Mouse (Mus musculus) urinary bladder, adult 18-20 months (tissue): Measurements from ENCODE around the gene Fancd2.

ENCODE experiments used
- DNase-seq, 2 experiments: peaks; one replicate each; pipeline ENCODE4 v3.0.0; 2022; ENCODE audit warnings: low spot score in 2 of 2, mixed read lengths in 2 of 2

The Fancd2 gene

DNA sequence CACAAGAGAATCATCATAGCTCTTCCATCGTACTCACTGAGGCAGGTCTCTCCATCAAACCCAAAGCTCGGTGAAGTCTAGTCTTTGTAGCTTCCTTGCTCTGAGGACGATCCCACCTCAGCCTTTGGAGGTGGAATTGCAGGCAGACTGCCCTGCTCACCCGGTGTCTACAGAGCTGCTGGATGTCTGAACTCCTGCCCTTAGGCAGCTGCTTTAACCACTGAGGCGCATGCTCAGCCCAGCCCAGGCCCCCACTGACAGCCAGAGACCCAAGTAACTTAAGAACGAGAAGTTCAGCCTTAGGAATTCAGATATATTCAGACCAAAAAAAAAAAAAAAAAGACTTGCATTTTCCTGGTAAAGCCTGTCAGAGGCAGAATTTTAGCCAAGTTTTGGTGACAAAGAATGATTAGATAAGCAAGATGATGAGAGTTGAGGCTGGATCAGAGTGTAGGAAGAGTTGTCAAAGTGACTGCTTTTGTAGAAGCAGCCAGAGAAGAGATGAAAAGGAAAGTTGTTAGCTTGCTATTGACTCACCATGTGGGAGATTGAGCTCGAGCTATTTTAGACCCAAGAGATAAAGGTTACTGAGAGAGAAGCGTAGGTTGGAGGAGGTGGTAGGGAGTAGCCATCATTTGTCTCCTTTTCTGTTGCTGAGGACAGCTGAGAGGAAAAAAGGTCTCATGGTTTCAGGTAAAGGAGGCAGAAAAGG is 80.9 kb downstream of the Fancd2 start:
- DNase-seq: no peak

GRCm38 (mm10) chr6:113614152-113614551 is 82.7 kb downstream of the Fancd2 start:
- no peak for DNase-seq

DNA sequence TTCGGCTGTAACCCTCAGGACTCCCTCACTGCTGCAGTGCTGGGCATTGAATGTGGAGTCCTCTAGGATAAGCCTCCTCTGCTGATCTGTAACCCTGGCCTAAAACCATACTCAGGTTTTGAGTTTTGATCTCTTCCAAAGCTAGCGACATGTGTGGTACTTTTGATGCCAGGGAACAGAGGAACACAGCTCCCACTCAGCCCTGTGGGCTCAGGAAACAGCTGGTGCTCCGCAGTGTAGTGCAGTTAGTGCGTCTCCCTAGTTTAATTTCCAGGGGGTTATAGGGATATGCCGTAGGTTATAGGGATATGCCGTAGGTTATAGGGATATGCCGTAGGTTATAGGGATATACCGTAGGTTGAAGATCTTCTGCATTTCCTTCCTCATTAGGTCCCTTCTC is 83.5 kb downstream of the Fancd2 start:
- DNase-seq: no peak

GRCm38 (mm10) chr6:113615489-113615888 is 84.0 kb downstream of the Fancd2 start:
- no peak for DNase-seq

DNA sequence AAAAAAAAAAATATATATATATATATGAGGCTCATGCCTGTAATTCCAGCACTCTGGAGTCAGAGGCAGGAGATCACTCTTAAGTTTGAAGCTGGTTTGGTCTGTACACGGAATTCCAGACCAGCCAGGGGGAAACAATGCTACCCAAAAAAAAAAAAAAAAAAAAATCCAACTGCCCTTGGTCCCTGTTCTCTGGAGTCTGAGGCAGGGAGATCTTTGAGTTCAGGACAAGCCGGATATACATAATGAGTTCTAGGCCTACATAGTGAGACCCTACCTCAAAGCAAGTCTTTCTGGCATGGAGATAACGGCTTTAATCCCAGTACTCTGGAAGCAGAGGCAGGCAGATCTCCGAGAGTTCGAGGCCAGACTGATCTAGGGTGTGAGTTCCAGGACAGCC is 91.9 kb downstream of the Fancd2 start:
- no peak for DNase-seq

- DNase-seq: peak; percentile 83 to 84
These were observed 92.7 kb downstream of the Fancd2 start, which contains the start of gene Vhl for GRCm38 (mm10) chr6:113623941-113624751. TSS of gene Vhl (plus strand) at chr6:113623959.

GRCm38 (mm10) chr6:113624989-113625770 is 93.7 kb downstream of the Fancd2 start:
- DNase-seq: no peak

- no peak for DNase-seq
These were observed 98.8 kb downstream of the Fancd2 start for GRCm38 (mm10) chr6:113630322-113630721.

DNA sequence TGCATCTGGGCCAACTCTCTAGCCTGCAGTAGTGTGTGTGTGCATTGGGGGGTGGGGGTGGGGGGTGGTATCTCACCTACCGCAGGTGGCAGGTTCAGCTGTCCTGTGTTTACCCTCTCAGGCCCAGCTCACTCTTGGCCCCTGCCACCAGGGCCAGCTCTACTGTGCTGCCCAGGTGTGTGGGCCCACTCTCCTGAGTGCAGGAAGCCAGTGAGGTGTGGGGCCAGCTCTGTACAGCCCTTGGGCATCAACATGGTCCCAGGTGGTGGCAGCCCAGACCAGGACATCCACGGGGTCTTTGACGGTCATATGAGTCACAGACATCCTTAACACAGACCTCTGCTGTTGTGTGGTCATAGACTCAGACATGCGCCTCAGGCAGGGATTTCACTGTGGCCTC is 101.4 kb downstream of the Fancd2 start:
- no peak for DNase-seq

GRCm38 (mm10) chr6:113638302-113639040 is 107.0 kb downstream of the Fancd2 start, which contains the start of gene Irak2:
TSS of gene Irak2 (plus strand) at chr6:113638467.
- peak; percentile 91 to 93 for DNase-seq

- DNase-seq: no peak
These were observed 107.7 kb downstream of the Fancd2 start for GRCm38 (mm10) chr6:113639201-113639600.

- DNase-seq: no peak
These were observed 111.1 kb downstream of the Fancd2 start for GRCm38 (mm10) chr6:113642605-113643004.

GRCm38 (mm10) chr6:113643021-113643420 is 111.5 kb downstream of the Fancd2 start:
- no peak for DNase-seq

GRCm38 (mm10) chr6:113643967-113644366 is 112.5 kb downstream of the Fancd2 start:
- DNase-seq: no peak

GRCm38 (mm10) chr6:113644808-113645207 is 113.3 kb downstream of the Fancd2 start:
- DNase-seq: no peak
